Mouse (Mus musculus) liver, postnatal 0 days (tissue): Measurements from ENCODE around the gene Col4a1. TPM values are rescaled to one million over a fixed set of nuclear protein-coding genes. Genes with fewer than 3 reads are reported as not detected.

Source experiments
- ATAC-seq: fragments of 200-750 bp; cut with Nextera tagmentation; 2 replicates; pipeline ENCODE4 v1.8.0; 2017; ENCODE audit warnings: mild to moderate bottlenecking, moderate library complexity
- DNase-seq: peaks from one replicate; pipeline ENCODE4 v3.0.0-alpha.2; 2016
- H3K27ac ChIP-seq: fragments of 300-500 bp; sonication (generic); 2 replicates; pipeline ENCODE4 v1.5.1; 2014; ENCODE audit warnings: antibody characterized with exemption, moderate library complexity, mild to moderate bottlenecking, low read depth
- H3K27me3 ChIP-seq: fragments of 300-500 bp; sonication (generic); 2 replicates; pipeline ENCODE4 v1.6.1; 2014; ENCODE audit warnings: low read length, control low read depth, mixed read lengths; ENCODE audit not compliant: insufficient read depth
- H3K36me3 ChIP-seq: fragments of 300-500 bp; sonication (generic); replicated peaks from 2 replicates; pipeline ENCODE4 v1.6.1; 2014; ENCODE audit warnings: mild to moderate bottlenecking, control low read depth, low read length, moderate library complexity, mixed read lengths; ENCODE audit not compliant: insufficient read depth
- H3K4me1 ChIP-seq: fragments of 300-500 bp; sonication (generic); 2 replicates; pipeline ENCODE4 v1.6.1; 2014; ENCODE audit warnings: antibody characterized with exemption, mild to moderate bottlenecking, control low read depth; ENCODE audit not compliant: insufficient read depth
- H3K4me2 ChIP-seq: fragments of 300-500 bp; sonication (generic); 2 replicates; pipeline ENCODE4 v1.6.1; 2014; ENCODE audit warnings: low read depth, mild to moderate bottlenecking, low read length, moderate library complexity, mixed read lengths
- H3K4me3 ChIP-seq: fragments of 300-500 bp; sonication (generic); 2 replicates; pipeline ENCODE4 v1.5.1; 2014; ENCODE audit warnings: low read depth, low read length
- H3K9ac ChIP-seq: fragments of 300-500 bp; sonication (generic); replicated peaks from 2 replicates; pipeline ENCODE4 v1.6.1; 2014; ENCODE audit warnings: mild to moderate bottlenecking, moderate library complexity
- H3K9me3 ChIP-seq: fragments of 300-500 bp; sonication (generic); 2 replicates; pipeline ENCODE4 v1.6.1; 2016; ENCODE audit warnings: mild to moderate bottlenecking, control low read depth, low read length, mixed read lengths
- CTCF ChIP-seq: sonication (generic); IDR thresholded peaks from 2 replicates; pipeline ENCODE4 v1.5.1; 2016; ENCODE audit warnings: antibody characterized with exemption, low read depth
- EP300 ChIP-seq: IDR thresholded peaks from 2 replicates; pipeline ENCODE4 v1.6.1; 2016; ENCODE audit warnings: antibody characterized with exemption, low read depth, mild to moderate bottlenecking
- WGBS: fragments of 180-500 bp; shearing (Covaris S2); extraction: QIAGEN DNeasy Blood & Tissue Kit; methylation state at CpG from one replicate; pipeline ENCODE4 v1.1.7; 2014; ENCODE audit not compliant: insufficient replicate concordance; 5-methylcytosine and 5-hydroxymethylcytosine counted together
- polyA plus RNA-seq: library from polyadenylated mRNA; unstranded; fragments of >200 nt; fragmentation: Nextera tagmentation; extraction: Ambion mirVana; gene quantifications from 2 replicates; pipeline ENCODE4 v1.2.1, GENCODE M21; 2015

Col4a1 gene
- polyA plus RNA-seq, 1 experiment from 2014 or later: 22.6 TPM

DNA sequence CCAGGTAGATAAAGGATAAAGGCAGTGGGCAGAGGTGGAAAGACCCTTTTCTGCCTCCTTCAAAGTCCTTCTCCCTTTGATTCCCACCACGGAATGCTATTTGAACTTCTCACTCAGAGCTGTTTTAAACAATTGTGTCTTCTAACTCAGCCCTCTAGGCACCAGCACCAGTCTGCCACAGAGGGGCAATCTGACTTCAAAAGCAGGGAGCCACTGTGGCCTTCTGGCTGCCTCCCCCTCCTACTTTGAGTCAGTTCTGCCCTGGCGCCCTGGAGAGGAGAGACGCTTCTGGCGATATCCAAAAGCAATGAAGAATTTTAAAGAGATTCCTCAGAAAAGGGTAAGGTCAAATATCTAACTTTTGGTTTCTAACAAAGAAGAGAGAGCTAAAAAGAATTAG lies 82.3 kb downstream of the Col4a1 start:
- ATAC-seq: no peak
- WGBS: 71% methylated on average over 4 of the region's 4 CpGs
- Histone ChIP-seq H3K27ac (no peak overlapping the region), H3K4me3 (no peak overlapping the region), H3K9ac (no peak overlapping the region), H3K9me3 (no peaks in the 10 kb centered on the region), H3K36me3 (peaks cover 16% of the 10 kb centered on the region; the same call in 1 of the 2 replicates), H3K4me1 (peaks cover 9% of the 10 kb centered on the region), H3K27me3 (no peaks in the 10 kb centered on the region), H3K4me2 (no peak overlapping the region)
- no peak for DNase-seq
- TF ChIP-seq CTCF (no peak), EP300 (no peak)

DNA sequence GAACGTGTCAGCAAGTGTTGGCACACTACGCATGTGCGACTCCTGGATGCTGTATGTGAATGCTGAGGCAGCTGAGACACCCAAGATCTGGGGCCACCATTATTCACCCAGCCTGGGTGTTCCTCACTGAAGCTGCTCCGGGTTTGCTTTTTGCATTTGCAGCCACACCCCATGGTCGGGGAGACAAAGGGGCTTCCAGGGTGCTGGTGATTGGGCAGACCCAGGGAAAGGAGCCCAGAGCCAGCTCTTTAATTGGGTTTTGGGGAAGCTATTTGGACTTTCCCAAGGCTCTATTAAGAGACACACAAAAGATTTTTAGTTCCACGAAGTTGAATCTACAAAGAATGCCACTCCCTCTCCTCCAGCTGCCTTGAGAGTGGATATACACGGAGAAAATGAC lies 85.2 kb downstream of the Col4a1 start:
- no peak overlapping the region for H3K27ac ChIP-seq
- no peaks in the 10 kb centered on the region for H3K9me3 ChIP-seq
- H3K27me3 ChIP-seq: no peaks in the 10 kb centered on the region
- no peak overlapping the region for H3K9ac ChIP-seq
- peaks cover 12% of the 10 kb centered on the region; the same call in 1 of the 2 replicates for H3K36me3 ChIP-seq
- H3K4me3 ChIP-seq: no peak overlapping the region
- ATAC-seq: no peak
- H3K4me1 ChIP-seq: no peaks in the 10 kb centered on the region
- DNase-seq: no peak
- TF ChIP-seq EP300: no peak
- no peak for TF ChIP-seq CTCF
- 73% methylated on average over 7 of the region's 7 CpGs for WGBS
- no peak overlapping the region for H3K4me2 ChIP-seq

DNA sequence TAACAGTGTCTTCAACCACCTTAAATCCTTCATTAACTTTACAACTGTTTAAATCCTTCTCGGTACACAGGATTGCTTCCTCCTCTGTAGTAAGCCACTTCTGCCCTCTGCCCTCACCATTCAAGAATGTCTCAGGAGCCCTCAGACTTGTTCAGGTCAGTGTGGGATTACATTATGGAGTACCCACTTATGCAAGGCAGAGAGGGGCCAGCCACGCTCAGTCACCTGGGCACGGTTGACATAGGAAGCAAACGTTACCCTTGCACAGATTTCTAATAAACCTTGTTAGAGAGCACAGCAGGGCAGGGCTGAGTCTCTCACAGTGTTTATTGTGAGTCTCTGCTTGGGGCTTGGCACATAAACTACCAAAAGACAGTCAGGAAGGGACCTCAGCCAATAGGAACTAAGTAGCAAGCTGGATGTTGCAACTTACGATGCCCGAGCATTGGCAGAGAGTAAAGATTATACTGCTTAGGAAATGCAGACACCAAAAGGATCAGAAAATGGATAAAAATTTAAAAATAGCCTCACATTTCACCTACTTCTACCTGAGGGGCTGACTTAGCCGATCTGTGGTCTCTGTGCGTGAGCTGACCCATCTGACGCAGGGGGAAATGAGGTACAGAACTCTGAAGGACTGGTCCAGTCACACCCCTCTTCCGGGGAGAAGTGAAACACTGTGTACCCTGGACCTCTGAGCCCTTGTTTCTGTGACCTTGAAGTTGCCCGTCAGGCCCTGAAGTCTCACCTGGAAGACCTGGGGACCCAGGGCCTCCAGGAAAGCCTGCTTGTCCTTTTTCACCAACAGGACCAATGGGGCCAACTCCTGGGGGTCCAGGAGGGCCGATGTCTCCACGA lies 86.8 kb downstream of the Col4a1 start:
- no peak overlapping the region for H3K27ac ChIP-seq
- no peak overlapping the region for H3K4me3 ChIP-seq
- 74% methylated on average over 13 of the region's 13 CpGs for WGBS
- ATAC-seq: no peak
- H3K4me2 ChIP-seq: no peak overlapping the region
- no peaks in the 10 kb centered on the region for H3K4me1 ChIP-seq
- no peaks in the 10 kb centered on the region for H3K9me3 ChIP-seq
- TF ChIP-seq CTCF: no peak
- TF ChIP-seq EP300: no peak
- H3K27me3 ChIP-seq: no peaks in the 10 kb centered on the region
- DNase-seq: no peak
- peaks cover 12% of the 10 kb centered on the region; the same call in 1 of the 2 replicates for H3K36me3 ChIP-seq
- no peak overlapping the region for H3K9ac ChIP-seq

DNA sequence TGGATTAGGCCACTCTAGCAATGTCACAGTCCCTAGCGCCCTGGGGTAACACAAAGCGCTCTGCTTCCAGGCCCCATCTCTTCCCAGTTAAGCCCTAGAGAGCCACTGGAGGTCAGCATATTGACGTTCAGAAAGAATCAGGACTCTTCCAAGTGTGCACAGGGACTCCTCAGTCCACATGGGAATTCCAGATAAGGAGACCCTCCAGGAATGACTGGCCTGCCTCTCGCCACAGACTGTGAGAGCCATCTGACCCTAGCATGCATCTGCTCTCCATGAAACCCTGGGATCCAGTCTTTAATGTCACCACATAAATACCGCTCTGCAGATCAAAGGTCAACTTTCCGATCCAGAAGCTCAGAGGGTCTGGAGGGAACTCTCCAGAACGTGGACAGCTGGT lies 88.4 kb downstream of the Col4a1 start:
- no peaks in the 10 kb centered on the region for H3K4me1 ChIP-seq
- H3K27me3 ChIP-seq: no peaks in the 10 kb centered on the region
- peaks cover 12% of the 10 kb centered on the region; the same call in 1 of the 2 replicates for H3K36me3 ChIP-seq
- no peak overlapping the region for H3K9ac ChIP-seq
- ATAC-seq: no peak
- no peak overlapping the region for H3K4me2 ChIP-seq
- no peak overlapping the region for H3K27ac ChIP-seq
- no peak overlapping the region for H3K4me3 ChIP-seq
- no peak for TF ChIP-seq CTCF
- no peak for TF ChIP-seq EP300
- DNase-seq: no peak
- H3K9me3 ChIP-seq: no peaks in the 10 kb centered on the region
- WGBS: 68% methylated on average over 7 of the region's 7 CpGs

DNA sequence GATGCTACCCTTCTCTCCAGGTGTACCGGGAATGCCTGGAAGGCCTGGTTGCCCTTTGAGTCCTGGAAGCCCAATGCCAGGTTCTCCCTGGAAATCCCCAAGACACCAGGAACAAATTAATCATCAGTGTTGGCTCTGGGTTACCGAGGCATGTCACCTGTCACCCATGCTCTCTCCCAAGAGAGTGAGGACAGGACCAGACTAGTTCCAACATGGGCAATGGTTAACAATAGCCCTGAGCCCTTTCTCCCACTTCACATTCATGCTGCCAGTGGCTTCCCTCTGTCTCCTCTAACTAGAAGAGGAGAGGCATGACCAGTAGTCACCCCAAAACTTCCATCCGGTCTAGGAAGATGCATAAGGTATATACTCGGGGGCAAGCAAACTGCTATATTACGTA lies 91.3 kb downstream of the Col4a1 start:
- Histone ChIP-seq H3K4me3 (no peak overlapping the region), H3K9me3 (no peaks in the 10 kb centered on the region), H3K27me3 (no peaks in the 10 kb centered on the region), H3K9ac (no peak overlapping the region), H3K36me3 (peaks cover 15% of the 10 kb centered on the region), H3K4me2 (no peak overlapping the region), H3K27ac (no peak overlapping the region), H3K4me1 (no peaks in the 10 kb centered on the region)
- ATAC-seq: no peak
- no peak for TF ChIP-seq CTCF
- TF ChIP-seq EP300: no peak
- no peak for DNase-seq
- 70% methylated on average over 5 of the region's 5 CpGs for WGBS

DNA sequence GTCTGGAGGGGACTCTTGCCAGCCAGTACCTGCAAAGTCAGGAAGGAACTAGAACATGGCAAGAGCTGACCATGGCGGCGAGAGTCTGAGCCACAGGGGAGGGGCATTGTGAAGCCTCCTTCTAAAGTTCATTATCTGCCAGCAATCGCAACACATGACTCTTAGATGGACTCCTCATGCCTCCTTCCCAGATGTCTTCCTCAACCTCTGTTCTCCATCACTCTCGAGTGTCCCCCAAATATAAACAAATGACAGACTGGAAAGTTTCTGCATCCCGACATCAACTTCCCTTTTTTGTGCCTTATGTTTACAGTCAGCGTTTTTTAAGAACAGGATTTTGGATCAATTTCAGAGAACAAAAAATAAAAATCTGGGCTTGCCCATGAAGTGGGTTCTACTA lies 93.3 kb downstream of the Col4a1 start:
- 54% methylated on average over 6 of the region's 6 CpGs for WGBS
- Histone ChIP-seq H3K4me2 (no peak overlapping the region), H3K9ac (no peak overlapping the region), H3K27ac (no peak overlapping the region), H3K4me1 (no peaks in the 10 kb centered on the region), H3K36me3 (peaks cover 12% of the 10 kb centered on the region; the same call in 1 of the 2 replicates), H3K27me3 (no peaks in the 10 kb centered on the region), H3K4me3 (no peak overlapping the region), H3K9me3 (no peaks in the 10 kb centered on the region)
- DNase-seq: no peak
- ATAC-seq: no peak
- TF ChIP-seq CTCF: no peak
- TF ChIP-seq EP300: no peak

DNA sequence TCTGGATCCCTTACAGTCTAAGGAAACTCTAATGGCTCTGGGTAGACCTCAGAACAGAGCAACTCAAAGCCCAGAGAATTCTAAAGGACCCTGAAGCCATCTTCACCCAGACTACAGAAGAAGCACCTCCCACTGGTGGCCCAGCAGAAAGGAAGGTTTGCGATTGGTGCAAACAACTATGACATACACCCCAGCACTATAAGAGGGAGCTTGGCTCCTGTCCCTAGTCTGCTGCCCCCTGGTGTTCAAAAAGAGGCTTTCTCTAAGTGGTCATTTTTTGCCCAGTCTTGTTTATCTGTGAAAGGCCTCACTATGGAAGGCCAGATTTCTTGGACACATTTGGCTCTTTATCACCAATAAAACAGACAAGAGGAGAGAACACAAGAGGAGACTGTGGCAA lies 97.4 kb downstream of the Col4a1 start:
- Histone ChIP-seq H3K27ac (no peak overlapping the region), H3K27me3 (no peaks in the 10 kb centered on the region), H3K4me2 (no peak overlapping the region), H3K4me3 (no peak overlapping the region), H3K36me3 (peaks cover 18% of the 10 kb centered on the region; the same call in 1 of the 2 replicates), H3K9me3 (no peaks in the 10 kb centered on the region), H3K9ac (no peak overlapping the region), H3K4me1 (no peaks in the 10 kb centered on the region)
- 34% methylated on average over 1 of the region's 1 CpGs for WGBS
- no peak for TF ChIP-seq EP300
- peak; percentile 87 for TF ChIP-seq CTCF
- peak; percentile 48 for DNase-seq
- ATAC-seq: peak; percentile 69; the same call in 1 of the 2 replicates
